Mouse (Mus musculus) hindbrain, embryonic 15.5 days (tissue): ENCODE data around the gene Sdhaf1. TPM values are rescaled to one million over a fixed set of nuclear protein-coding genes. Genes with fewer than 3 reads are reported as not detected.

ENCODE experiments used
- ATAC-seq: fragments of 200-750 bp; cut with Nextera tagmentation; 2 replicates; pipeline ENCODE4 v1.8.0; 2017; ENCODE audit warnings: low read depth, moderate number of reproducible peaks, moderate TSS enrichment; ENCODE audit not compliant: low FRiP score
- H3K27ac ChIP-seq: fragments of 300-500 bp; sonication (generic); replicated peaks from 2 replicates; pipeline ENCODE4 v1.5.1; 2015; ENCODE audit warnings: mild to moderate bottlenecking, inconsistent platforms
- H3K27me3 ChIP-seq: fragments of 300-500 bp; sonication (generic); 2 replicates; pipeline ENCODE4 v1.6.1; 2015; ENCODE audit warnings: control low read depth, inconsistent platforms
- H3K36me3 ChIP-seq: fragments of 300-500 bp; sonication (generic); 2 replicates; pipeline ENCODE4 v1.6.1; 2015; ENCODE audit warnings: control low read depth, inconsistent platforms
- H3K4me1 ChIP-seq: fragments of 300-500 bp; sonication (generic); replicated peaks from 2 replicates; pipeline ENCODE4 v1.6.1; 2015; ENCODE audit warnings: control low read depth, inconsistent platforms
- H3K4me2 ChIP-seq: fragments of 300-500 bp; sonication (generic); 2 replicates; pipeline ENCODE4 v1.6.1; 2015; ENCODE audit warnings: moderate library complexity, mild to moderate bottlenecking, inconsistent platforms
- H3K4me3 ChIP-seq: fragments of 300-500 bp; sonication (generic); 2 replicates; pipeline ENCODE4 v1.5.1; 2015; ENCODE audit warnings: mild to moderate bottlenecking, inconsistent platforms
- H3K9ac ChIP-seq: fragments of 300-500 bp; sonication (generic); 2 replicates; pipeline ENCODE4 v1.6.1; 2015; ENCODE audit warnings: inconsistent platforms
- H3K9me3 ChIP-seq: fragments of 300-500 bp; sonication (generic); 2 replicates; pipeline ENCODE4 v1.6.1; 2016; ENCODE audit warnings: control low read depth, inconsistent platforms
- WGBS: fragments of 180-500 bp; shearing (Covaris S2); methylation state at CpG from one replicate; pipeline ENCODE4 v1.1.7; 2015; 5-methylcytosine and 5-hydroxymethylcytosine counted together
- polyA plus RNA-seq: library from polyadenylated mRNA; unstranded; fragments of >200 nt; fragmentation: Nextera tagmentation; extraction: Ambion mirVana; gene quantifications from 2 replicates; pipeline ENCODE4 v1.2.1, GENCODE M21; 2015

Gene Sdhaf1
- polyA plus RNA-seq, 1 experiment from 2014 or later: 17.3 TPM

- Histone ChIP-seq H3K4me2 (no peak overlapping the region), H3K27me3 (0 out of 2 replicates have a peak, but pooled peaks cover 3% of the 10 kb centered on the region), H3K9ac (no peak overlapping the region), H3K4me1 (peaks cover 21% of the 10 kb centered on the region), H3K9me3 (no peaks in the 10 kb centered on the region), H3K4me3 (no peak overlapping the region), H3K27ac (no peak overlapping the region), H3K36me3 (no peaks in the 10 kb centered on the region)
- ATAC-seq: no peak
- 86% methylated on average over 5 of the region's 5 CpGs for WGBS
Measured at GRCm38 (mm10) chr7:30324300-30324944, 727 bp upstream of the Sdhaf1 start.

DNA sequence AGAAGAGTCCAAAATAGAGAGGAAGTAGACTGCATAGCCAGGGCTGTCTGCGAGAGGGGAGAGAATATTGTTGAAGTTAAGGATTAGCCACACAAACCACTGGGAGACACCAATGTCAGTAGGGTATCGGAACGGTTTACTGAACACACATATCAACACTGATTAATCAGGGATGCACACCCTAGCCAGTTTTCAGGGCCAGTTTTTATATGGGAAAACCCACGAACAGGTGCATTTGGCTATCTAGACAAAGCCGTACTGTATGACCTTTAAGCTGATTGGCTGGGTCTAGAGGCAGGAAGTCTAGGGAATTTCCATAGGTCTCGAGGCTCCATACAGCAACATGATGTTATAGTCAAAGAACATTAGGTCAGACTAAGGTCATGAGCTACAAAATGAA is 830 bp downstream of the Sdhaf1 start:
- Histone ChIP-seq H3K27ac (peak overlapping the region; percentile 88), H3K9me3 (no peaks in the 10 kb centered on the region), H3K4me1 (peaks cover 21% of the 10 kb centered on the region), H3K27me3 (0 out of 2 replicates have a peak, but pooled peaks cover 3% of the 10 kb centered on the region), H3K4me3 (peak overlapping the region; percentile 95), H3K4me2 (peak overlapping the region; percentile 91), H3K36me3 (no peaks in the 10 kb centered on the region), H3K9ac (0 out of 2 replicates have a peak overlapping the region, but pooled peaks have one; percentile 95)
- WGBS: 42% methylated on average over 6 of the region's 6 CpGs
- ATAC-seq: peak; percentile 3; the same call in 1 of the 2 replicates

DNA sequence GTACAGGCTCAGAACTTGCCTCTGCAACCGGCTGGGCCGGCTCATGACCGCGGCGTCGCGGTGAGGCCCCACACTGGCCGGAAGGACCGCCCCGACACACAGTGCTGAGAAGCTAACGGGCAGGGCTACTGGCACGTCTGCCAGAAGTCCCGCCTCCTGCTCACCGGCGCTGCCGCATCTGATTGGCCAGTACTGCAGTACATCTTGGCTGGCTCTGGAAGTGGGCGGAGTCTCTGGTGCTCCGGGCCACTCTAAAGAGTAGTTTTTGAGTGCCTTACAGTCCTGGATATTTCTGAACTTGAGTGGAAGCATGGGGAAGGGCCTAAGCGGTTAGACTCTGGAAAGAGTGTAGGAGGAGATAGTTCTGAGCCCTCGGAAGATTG is 1.4 kb downstream of the Sdhaf1 start:
- H3K4me1 ChIP-seq: peaks cover 19% of the 10 kb centered on the region
- H3K4me3 ChIP-seq: peak overlapping the region; percentile 95
- no peaks in the 10 kb centered on the region for H3K36me3 ChIP-seq
- H3K9ac ChIP-seq: peak overlapping the region; percentile 95
- H3K27me3 ChIP-seq: 0 out of 2 replicates have a peak, but pooled peaks cover 3% of the 10 kb centered on the region
- WGBS: under 1% methylated on average over 20 of the region's 20 CpGs
- peak overlapping the region; percentile 88 for H3K27ac ChIP-seq
- H3K4me2 ChIP-seq: peak overlapping the region; percentile 91
- ATAC-seq: peak; percentile 98
- H3K9me3 ChIP-seq: no peaks in the 10 kb centered on the region

DNA sequence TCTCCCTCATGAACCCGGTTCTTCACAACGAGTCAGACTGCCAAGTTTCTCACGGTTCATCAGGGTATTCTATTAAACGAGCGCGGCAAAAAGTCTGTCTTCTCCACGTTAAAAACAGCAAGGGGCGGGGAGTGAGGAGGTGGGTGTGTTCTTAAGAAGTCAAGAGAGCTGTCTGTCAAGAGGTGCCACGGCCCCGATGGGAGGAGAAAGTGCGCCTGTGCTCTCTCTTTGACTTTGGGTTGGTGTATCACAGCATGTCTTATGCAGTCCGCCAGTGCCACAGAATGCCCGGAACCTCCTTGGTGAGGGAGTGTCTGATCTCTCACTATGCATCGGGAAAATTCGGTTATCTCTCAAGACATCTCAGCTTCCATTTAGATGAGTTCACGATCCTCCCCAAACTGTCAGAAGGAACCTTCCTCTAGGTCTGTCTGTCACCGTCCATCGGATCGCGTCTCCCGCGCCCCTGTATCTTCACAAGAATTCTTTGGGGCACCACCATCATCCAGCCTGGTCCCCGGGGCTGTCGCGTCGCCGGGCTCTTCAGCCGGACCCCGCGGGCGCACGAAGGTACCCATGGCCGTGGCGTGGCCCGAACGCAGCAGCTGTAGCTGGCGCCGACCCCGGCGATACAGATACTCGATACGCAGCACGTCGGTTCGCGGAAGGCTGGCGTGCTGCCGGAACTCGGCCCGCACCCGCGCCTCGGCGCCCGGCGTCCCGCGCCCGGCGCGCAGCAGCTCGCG is 2.0 kb downstream of the Sdhaf1 start, which contains the start of gene E130208F15Rik:
Gene E130208F15Rik (plus strand): TSS at position 202 of the 746 bp plus-strand sequence.
- Histone ChIP-seq H3K4me2 (peak within 1 kb of the TSS; percentile 91), H3K9me3 (no peaks in the 10 kb centered on the region), H3K27me3 (0 out of 2 replicates have a peak, but pooled peaks cover 3% of the 10 kb centered on the region), H3K27ac (peak within 1 kb of the TSS; percentile 88), H3K4me1 (peaks cover 16% of the 10 kb centered on the region), H3K9ac (peak within 1 kb of the TSS; percentile 95), H3K4me3 (peak within 1 kb of the TSS; percentile 95), H3K36me3 (no peaks in the 10 kb centered on the region)
- peak; percentile 72 for ATAC-seq
- WGBS: under 1% methylated on average over 63 of the region's 63 CpGs

DNA sequence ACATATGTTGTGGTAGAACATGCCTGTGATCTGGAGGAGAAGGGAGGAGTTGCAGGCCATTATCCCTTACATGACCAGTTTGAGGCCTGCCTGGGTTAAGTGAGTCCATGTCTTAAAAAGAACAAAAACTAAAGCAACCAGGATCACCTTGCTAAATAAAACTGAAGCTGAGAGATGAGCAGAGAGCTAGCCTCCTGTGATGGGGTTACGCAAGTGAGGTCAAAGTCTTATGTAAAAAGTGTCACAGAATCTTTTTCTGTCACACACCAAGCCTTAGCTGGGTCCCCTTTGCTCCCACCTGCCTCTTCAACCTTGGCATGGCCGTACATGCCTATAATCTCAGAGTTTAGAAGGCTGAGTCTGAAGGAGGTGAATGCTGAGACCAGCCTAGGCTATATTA is 2.7 kb downstream of the Sdhaf1 start:
- 0 out of 2 replicates have a peak, but pooled peaks cover 3% of the 10 kb centered on the region for H3K27me3 ChIP-seq
- WGBS: 87% methylated on average over 2 of the region's 2 CpGs
- H3K4me3 ChIP-seq: peak overlapping the region; percentile 95
- H3K27ac ChIP-seq: no peak overlapping the region
- H3K4me1 ChIP-seq: peaks cover 16% of the 10 kb centered on the region
- no peaks in the 10 kb centered on the region for H3K9me3 ChIP-seq
- H3K9ac ChIP-seq: peak overlapping the region; percentile 95
- ATAC-seq: no peak
- H3K36me3 ChIP-seq: no peaks in the 10 kb centered on the region
- H3K4me2 ChIP-seq: peak overlapping the region; percentile 91

DNA sequence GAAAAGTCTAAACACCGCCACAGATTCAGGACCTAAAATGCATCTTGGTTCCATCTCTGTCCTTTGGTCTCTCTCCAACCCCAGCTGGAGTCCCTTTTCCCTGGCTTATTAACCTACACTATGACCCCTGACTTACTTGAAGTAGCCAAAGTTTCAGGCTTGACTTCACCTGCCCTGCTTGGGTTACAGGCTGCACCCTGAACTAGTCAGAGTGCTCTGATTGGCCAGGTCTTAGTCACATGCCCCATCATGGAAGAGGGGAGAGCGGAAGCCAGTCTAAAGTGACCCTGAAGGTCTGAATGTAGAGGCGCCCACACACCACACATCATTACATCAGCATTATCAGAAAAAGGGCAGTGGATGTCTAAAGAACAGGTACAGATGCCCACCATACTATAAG is 5.6 kb downstream of the Sdhaf1 start:
- ATAC-seq: no peak
- 94% methylated on average over 3 of the region's 3 CpGs for WGBS
- Histone ChIP-seq H3K9ac (no peak overlapping the region), H3K27me3 (no peaks in the 10 kb centered on the region), H3K36me3 (no peaks in the 10 kb centered on the region), H3K27ac (no peak overlapping the region), H3K9me3 (no peaks in the 10 kb centered on the region), H3K4me3 (no peak overlapping the region), H3K4me1 (peaks cover 16% of the 10 kb centered on the region), H3K4me2 (no peak overlapping the region)

DNA sequence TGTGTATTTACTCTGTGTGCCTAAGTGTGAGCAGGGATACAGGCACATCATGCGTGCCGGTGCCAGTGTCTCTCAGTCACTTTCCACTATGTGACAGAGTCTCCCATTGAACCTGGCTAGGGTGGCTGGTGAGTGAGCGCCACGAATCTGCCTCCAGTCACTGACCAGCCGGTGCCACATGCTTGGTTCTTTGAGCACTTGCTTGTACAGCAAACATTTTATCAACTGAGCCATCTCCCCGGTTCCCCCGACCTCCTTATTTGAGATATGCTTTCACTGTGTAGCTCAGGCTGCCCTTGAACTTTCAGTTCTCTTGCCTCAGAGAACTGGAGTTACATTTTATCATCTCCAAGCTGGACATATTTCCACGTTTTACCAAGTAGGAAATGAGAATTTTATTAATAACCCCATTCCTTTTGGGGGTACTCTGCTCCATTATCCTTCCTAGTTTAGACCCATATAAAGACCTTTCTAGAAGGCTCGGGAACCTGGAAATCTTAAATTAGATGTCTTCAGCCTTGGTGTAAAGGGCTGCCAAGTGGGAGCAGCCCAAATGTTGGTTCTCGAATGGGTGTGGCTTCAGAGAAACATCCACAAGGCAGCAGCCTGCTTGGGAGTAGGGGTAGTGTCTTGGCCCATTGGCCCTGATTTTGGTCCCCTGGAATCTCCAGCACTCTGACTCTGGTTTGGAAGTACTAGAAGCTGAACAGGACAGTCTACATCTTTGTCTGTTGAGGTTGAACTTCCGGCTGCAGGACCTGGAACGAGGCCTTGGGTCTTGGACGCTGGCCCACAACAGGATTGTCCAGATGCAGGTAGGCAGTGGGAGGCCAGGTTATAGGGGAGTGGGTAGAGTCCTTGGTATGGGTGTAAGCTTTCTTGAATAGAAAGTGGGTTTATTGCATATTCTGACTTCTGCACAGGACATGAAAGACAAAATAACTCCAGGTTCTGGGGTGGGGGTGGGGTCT is 7.9 kb downstream of the Sdhaf1 start:
- Histone ChIP-seq H3K27me3 (no peaks in the 10 kb centered on the region), H3K36me3 (peaks cover 9% of the 10 kb centered on the region; the same call in 1 of the 2 replicates), H3K4me1 (peaks cover 1% of the 10 kb centered on the region), H3K4me2 (no peak overlapping the region), H3K4me3 (no peak overlapping the region), H3K27ac (no peak overlapping the region), H3K9me3 (no peaks in the 10 kb centered on the region), H3K9ac (no peak overlapping the region)
- no peak for ATAC-seq
- 83% methylated on average over 13 of the region's 13 CpGs for WGBS

DNA sequence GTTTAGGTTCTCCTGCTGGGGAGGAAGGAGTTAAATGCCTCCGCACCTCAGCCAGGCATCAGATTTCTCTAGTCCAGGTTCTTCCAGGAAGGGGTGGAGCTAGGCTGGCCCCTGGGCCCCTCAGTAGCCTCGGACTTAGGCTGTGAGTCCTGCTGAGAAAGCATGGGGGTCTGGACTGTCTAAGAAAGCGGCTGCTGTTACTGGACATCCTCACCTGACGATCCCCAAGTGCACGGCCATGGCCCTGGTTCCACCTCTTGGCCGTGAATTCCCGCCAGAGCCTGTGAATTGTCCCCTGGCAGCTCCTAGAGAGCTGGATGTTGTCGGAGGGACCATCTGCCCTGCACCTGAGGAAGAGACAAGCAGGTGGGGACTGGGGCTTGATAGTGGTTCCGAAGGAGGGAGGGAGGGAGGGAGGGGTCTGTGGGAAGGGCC is 9.0 kb downstream of the Sdhaf1 start, which contains the start of gene Syne4:
Gene Syne4 (plus strand): TSS at position 87 of the 435 bp plus-strand sequence.
- Histone ChIP-seq H3K27me3 (no peaks in the 10 kb centered on the region), H3K27ac (no peak within 1 kb of the TSS), H3K36me3 (peaks cover 9% of the 10 kb centered on the region; the same call in 1 of the 2 replicates), H3K9ac (no peak within 1 kb of the TSS), H3K4me1 (peaks cover 8% of the 10 kb centered on the region), H3K4me2 (peak within 1 kb of the TSS; percentile 9; the same call in 1 of the 2 replicates), H3K9me3 (no peaks in the 10 kb centered on the region), H3K4me3 (no peak within 1 kb of the TSS)
- WGBS: 4% methylated on average over 9 of the region's 9 CpGs
- ATAC-seq: no peak

- no peak for ATAC-seq
- H3K36me3 ChIP-seq: peaks cover 9% of the 10 kb centered on the region; the same call in 1 of the 2 replicates
- WGBS: 56% methylated on average over 27 of the region's 27 CpGs
Measured at GRCm38 (mm10) chr7:30313666-30314320, 9.9 kb downstream of the Sdhaf1 start.

GRCm38 (mm10) chr7:30310136-30310535 is 13.6 kb downstream of the Sdhaf1 start:
- Histone ChIP-seq H3K27ac (no peak overlapping the region), H3K4me1 (peaks cover 24% of the 10 kb centered on the region), H3K27me3 (no peaks in the 10 kb centered on the region), H3K9me3 (no peaks in the 10 kb centered on the region), H3K9ac (no peak overlapping the region), H3K4me3 (no peak overlapping the region), H3K4me2 (no peak overlapping the region), H3K36me3 (peaks cover 33% of the 10 kb centered on the region)
- 91% methylated on average over 12 of the region's 12 CpGs for WGBS
- ATAC-seq: no peak

More at GRCm38 (mm10) chr7:30313666-30314320, 9.9 kb downstream of the Sdhaf1 start:
- Histone ChIP-seq H3K27me3 (no peaks in the 10 kb centered on the region), H3K4me2 (no peak overlapping the region), H3K27ac (no peak overlapping the region), H3K9ac (no peak overlapping the region), H3K4me1 (peaks cover 16% of the 10 kb centered on the region), H3K9me3 (no peaks in the 10 kb centered on the region), H3K4me3 (no peak overlapping the region)
